Mouse (Mus musculus) liver, adult 2 months (tissue): ENCODE data around the gene Pik3r3.

Experiments
- CTCF ChIP-seq: fragments of 200-500 bp; IDR thresholded peaks from 2 replicates; pipeline ENCODE4 v1.5.1; 2011; ENCODE audit warnings: low read depth, low read length, control low read depth
- POLR2A ChIP-seq: fragments of 200-500 bp; IDR thresholded peaks from 2 replicates; pipeline ENCODE4 v1.6.1; 2011; ENCODE audit warnings: low read length, control low read depth; ENCODE audit not compliant: insufficient read depth; ENCODE audit errors: extremely low read depth

DNA sequence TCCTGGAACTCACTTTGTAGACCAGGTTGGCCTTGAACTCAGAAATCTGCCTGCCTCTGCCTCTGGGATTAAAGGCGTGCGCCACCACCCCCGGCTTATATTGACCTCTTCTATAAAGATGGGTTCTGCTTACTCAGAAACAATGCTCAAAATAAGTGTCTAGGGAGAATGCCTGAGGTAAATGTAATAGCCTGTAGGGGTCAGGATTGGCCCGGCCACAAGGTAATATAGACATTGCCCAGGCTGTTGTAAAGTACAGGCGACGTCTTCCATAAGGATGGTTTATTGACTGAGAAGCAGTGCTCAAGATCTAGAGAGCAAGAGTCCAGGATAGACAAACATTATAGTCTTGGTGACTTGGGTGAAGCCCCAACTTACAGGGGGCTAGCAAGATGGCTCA is 46.8 kb downstream of the Pik3r3 start:
- TF ChIP-seq CTCF = no peak
- TF ChIP-seq POLR2A = no peak
